Mouse (Mus musculus): ENCODE data around the gene Ncor2.

GRCm38 (mm10) chr5:125195142-125195541, 16.1 kb upstream of the Ncor2 start:
- TF ChIP-seq MAFK (IDR thresholded peaks at IDR 0.05; ENCODE audit: insufficient read depth, low read depth, low read length): no peak
- TF ChIP-seq ZNF384 (IDR thresholded peaks at IDR 0.05; ENCODE audit: low read depth, low read length): peak; percentile 72
- TF ChIP-seq CHD2 (IDR thresholded peaks at IDR 0.05; ENCODE audit: low read depth, low read length): 0 out of 2 replicates have a peak, but pooled peaks have one; percentile 17
- no peak for TF ChIP-seq ZC3H11A (IDR thresholded peaks at IDR 0.05; ENCODE audit: borderline replicate concordance, low read depth, low read length)
- no peak for TF ChIP-seq HCFC1 (IDR thresholded peaks at IDR 0.05; ENCODE audit: borderline replicate concordance, insufficient read depth, low read length)
